Mouse (Mus musculus) mouse trophoblast stem cell (cell line): Measurements from ENCODE around the gene Brd3os.

Experiments
- in situ Hi-C, 2 experiments: fragments of 300-500 bp; cut with MseI, MboI; formaldehyde crosslinking; loops; 2 replicates in 1 of 2; 3 replicates in 1 of 2; pipeline ENCODE4 v1.15.1; 2025

The Brd3os gene

DNA sequence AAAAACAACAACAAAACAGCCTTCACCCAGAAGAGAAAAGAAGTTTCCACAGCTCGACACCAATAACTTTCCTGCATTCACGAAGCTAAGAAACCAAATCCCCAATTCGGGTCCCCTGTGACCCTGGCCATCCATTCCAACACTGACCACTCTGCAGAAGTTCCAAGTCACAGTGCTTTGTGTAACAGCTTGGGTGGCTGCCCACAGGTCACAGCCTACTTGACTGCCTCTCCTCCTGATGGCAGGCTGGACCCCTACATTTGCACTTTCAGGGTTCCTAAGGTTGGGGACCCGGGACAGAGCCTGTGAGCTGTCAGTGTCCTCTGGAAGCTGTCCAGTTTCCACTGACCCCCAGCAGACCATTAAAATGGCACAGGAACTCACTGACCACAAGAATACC, 20.8 kb downstream of the Brd3os start:
- in situ Hi-C loops = no loop called here

GRCm38 (mm10) chr2:27469292-27469990, 27.3 kb downstream of the Brd3os start:
- in situ Hi-C loops = no loop called here

GRCm38 (mm10) chr2:27469991-27470355, 27.8 kb downstream of the Brd3os start:
- in situ Hi-C loops = no loop called here

- in situ Hi-C loops = no loop called here
Measured at GRCm38 (mm10) chr2:27470535-27470934, 28.4 kb downstream of the Brd3os start.

DNA sequence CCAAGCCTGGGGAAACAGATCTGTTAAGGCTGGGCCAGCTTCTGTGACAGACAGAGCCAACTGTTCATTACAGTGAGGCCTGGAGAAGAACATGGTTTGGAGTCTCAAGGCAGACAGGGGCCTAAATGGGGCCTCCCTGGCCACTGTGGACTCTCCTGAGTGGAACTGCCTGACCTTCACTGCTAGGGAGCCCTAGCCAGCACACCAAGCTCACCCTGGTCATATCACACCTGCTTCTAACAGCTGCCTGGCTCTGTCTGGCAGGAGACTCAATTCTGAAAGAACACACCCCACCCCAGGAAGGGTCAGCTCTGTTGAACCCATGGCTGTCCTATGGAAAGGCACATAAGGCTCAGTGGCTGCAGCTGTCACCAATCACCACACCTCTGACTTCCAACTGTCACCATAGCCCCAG, 29.1 kb downstream of the Brd3os start:
- in situ Hi-C loops = no loop called here

- in situ Hi-C loops = no loop called here
Measured at GRCm38 (mm10) chr2:27473061-27473765, 31.1 kb downstream of the Brd3os start.

GRCm38 (mm10) chr2:27473911-27474310, 31.8 kb downstream of the Brd3os start:
- in situ Hi-C loops = no loop called here

DNA sequence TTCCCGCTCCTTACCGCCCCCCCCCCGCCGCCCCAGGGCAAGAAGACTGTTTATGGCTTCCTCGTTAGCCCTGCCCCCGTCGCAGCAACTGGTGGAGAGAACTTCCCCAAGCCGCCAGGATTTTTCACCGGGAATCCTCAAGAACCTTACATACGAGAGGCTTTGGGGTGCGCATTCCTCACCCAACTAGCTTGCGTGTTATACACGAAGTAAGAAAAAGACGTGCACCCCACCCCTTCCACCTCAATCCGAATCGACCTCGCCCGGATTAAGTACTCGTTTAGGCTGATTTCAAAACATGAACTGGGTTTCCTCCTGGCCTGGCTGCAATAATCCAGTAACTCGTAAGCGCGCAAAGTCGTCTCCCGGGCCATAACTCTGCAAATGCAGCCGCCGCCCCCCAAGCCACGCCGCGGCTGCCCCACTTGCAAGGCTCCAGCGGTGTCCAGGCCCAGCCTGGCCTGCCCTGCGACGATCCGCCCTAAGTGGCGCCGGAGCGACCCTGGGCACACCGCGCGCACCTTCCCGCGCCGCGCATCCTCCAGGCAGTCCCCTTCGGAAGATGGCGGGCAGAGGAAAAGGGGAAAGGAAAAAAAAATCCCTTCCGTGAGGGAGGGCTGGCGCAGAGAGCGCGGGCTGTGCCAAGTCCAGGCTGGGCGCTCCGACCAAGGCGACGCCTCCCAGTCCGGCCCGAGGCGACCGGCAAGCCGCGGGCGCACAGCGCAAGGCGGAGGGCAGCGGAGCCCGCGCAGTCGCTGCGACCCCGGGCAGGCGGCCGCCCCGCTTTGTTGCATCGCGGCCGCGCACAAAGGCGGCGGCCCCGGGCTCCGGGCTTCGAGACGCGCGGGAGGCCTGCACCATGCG, 32.7 kb downstream of the Brd3os start:
- in situ Hi-C loops = no loop called here

DNA sequence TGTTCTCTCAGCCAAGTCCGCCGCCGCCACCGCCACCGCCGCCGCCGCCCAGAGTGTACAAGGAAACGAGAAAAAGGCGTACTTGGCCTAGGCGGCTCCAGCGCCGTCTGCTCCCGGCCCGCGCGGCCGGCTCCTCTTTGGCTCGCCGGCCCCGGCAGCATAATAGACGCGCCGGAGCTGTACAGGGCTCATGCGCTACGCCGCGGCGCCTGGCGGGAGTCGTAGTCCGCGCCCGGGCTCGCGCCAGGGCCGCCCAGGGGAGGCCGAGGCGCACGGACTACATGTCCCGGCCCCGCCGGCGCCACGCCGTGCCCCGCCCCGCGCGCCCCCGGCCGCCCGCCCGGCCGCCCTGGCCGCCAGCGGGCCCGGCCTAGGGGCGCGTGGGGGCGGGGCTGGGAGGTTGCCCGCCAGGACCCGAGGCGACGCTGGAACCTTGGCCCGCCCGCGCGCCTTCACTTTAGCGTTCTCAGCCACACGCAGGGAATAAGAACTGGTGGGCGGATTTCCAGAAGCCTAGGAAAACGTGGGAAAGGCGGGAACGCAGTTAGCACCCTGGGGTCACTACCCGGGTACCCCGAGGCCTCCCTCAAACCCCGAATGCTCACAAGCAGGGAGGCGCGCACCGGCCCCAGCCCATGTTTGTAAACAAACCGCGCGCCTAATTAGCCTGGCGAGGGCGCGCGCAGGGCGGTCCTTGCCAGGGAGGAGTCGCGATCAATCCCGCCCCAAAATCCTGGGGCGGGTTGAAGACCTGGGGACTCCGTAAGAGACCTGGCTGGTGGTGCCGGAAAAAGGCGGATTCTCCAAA, 33.6 kb downstream of the Brd3os start:
- in situ Hi-C loops = no loop called here

DNA sequence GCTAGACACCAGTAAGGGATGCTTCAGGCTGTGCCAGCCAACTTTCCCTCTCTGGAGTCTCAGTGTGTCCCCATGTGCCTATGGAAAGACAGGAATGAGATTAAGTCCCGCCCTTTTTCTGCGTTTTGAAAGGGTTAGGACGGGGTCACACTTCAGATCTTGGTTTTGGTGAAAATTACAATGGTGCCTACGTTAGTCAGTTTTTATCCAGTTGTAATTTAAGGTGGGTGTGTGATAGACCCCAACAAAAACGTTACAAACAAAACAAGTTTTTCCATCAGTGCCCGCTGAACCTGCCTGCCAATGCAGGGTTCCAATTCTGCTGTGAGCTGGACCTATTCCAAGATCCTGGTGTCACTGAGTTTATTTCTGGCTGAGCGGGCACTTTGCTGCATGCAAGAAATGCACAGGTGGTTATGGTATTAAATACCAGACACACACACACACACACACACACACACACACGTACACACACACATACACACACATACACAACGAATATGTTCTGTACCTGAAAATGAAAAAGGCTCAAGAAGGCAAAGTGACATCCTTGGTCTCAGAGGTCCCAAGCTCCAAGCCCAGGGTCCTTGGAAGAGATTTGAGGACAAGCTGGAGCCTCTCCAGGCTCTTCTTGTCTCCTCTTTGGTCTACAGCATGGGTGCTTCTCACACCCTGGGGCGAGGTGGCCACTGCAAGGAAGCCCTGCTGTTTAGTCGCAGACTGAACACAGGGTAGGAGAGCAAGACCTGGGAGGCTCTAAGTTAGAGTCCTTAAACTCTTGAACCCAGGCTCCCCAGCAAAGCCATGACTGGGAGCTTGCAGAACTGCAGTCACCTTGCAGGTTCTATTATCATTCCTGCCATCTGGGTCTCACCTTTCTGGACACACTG, 34.4 kb downstream of the Brd3os start:
- in situ Hi-C loops = no loop called here

DNA sequence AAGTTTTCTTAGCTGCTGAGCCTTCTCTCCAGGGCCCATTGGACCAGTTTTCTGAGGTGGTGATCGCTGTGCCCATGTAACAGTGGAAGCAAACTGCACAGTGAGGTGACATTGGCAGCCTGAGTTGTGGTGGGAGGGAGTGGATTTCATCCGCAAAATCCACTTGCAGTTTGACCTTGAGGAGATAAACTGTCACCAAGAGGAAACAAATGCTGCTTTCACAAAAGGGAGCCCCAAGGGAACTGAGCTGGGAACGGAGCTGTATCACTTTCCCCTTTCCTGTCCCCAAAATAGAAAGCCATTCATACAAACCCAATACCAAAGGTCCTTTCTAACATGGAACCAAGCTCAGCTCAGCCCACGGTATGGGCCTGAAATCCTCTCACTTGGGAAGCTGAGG, 37.7 kb downstream of the Brd3os start:
- in situ Hi-C loops = no loop called here

DNA sequence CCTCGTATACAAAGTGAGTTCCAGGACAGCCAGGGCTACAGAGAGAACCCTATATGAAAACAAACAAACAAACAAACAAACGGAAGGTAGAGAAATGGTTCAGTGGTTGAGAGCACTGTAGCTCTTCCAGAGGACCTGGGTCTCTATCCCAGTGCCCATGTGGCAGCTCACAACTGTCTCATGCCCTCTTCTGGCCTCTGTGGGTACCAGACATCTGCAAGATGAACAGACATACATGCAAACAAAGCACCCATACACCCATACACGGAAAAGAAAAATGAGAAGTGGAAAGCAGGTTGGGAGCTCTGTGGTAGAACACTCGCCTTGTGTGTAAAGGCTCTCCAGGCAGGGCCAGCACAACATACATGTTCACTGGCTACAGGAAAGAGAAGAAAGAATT, 38.2 kb downstream of the Brd3os start:
- in situ Hi-C loops = no loop called here

- in situ Hi-C loops = no loop called here
Measured at GRCm38 (mm10) chr2:27482265-27482861, 40.2 kb downstream of the Brd3os start.

DNA sequence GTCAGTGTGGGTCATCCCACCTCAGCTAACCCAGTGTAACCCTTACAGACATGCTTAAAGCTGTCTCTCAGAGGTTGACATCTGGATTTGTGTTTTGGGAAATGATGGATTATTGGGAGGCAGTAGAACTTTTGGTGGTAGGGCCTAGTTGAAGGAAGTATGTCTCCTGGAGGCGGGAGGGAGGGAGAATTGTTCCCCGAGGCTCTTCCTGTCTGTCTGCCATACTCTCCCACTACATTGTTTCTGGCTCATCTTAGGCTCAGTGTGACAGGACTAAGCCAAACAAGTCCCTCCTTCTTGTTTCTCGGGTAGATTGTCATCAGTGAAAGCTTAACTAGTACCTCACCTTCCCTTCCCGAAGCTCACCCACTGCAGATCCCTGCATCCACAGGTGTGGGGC, 44.6 kb downstream of the Brd3os start:
- in situ Hi-C loops = no loop called here

DNA sequence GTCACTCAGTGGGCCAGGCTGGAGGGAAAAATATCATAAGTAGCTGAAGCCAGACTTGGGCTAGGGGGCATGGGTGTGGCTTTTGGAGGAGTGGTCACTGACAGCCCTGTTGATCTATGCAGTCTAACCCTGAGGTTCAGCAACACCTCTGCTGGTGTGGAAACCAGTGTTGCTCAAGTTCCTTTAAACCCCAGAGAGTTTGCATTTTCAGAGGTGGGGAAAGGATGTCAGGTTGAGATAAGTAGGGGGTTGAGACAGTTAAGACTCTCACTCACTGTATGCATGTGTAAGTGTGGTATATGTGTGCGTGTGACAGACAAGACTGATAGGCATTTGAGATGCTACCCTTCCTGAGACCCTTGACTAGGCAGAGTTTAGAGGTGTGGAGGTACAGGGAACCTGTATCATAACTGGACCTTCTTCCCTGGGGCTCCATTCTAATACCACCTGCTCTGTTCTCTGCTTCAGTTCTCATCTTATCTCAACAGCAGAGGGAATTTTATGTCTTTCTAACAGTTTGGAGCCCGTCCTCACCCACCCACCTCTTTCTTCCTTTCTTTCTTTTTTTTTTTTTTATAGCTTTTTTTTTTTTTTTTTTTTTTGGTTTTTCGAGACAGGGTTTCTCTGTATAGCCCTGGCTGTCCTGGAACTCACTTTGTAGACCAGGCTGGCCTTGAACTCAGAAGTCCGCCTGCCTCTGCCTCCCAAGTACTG, 45.4 kb downstream of the Brd3os start:
- in situ Hi-C loops = no loop called here

- in situ Hi-C loops = no loop called here
Measured at GRCm38 (mm10) chr2:27488362-27488761, 46.2 kb downstream of the Brd3os start.

GRCm38 (mm10) chr2:27490939-27491338, 48.8 kb downstream of the Brd3os start:
- in situ Hi-C loops = no loop called here
